ENCODE assay signal across 8 mouse cellular contexts in the genomic region with DNA sequence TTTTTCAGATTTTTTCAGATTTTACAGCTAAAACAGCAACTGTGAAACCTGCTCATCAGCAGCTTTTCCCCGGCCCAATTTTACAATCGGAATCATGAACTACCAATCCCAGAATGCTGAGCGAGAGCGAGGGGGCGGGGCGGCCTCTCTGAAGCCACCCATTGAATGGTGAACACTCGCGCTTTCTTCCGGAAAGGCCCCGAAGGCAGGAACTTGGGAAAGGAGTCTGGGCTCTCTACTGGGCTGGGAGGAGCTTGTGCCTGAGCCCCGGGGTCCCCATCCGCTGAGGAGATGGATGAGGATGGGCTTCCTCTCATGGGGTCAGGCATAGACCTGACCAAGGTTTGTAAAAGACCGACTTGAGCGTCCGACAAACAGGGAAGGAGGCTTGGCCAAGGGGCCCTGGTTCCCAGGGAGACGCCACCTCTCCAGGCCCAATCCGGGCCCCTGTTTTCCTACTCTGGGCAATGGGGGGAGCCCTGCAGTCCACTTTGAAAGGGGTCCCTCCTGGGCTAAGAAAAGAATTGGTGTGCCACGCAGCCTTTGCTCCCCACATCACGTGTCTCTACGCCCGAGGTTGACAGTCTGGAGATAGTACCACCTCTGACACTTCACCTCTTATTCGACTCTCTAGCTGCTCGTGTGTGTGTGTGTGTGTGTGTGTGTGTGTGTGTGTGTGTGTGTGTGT. TPM values are rescaled to one million over a fixed set of nuclear protein-coding genes. Genes with fewer than 3 reads are reported as not detected.
DNase-seq lines count a peak whose midpoint lies in the region; ATAC-seq lines count a peak whose summit lies in the region.

Gene Washc3, plus strand, starts transcription at position 143 of the 688 bp plus-strand sequence.

- H3K9me3 ChIP-seq in lung, embryonic 16.5 days (ENCODE audit: control insufficient read depth, low read length): no peaks in the 10 kb centered on the region

- peak within 1 kb of the TSS; percentile 78 for H3K4me2 ChIP-seq in lung, embryonic 16.5 days (ENCODE audit: low read depth, low read length)

- peak within 1 kb of the TSS; percentile 81 for H3K4me3 ChIP-seq in lung, embryonic 16.5 days (ENCODE audit: low read length)

- peak within 1 kb of the TSS; percentile 88 for H3K9ac ChIP-seq in lung, embryonic 16.5 days (ENCODE audit: low read length)

- ATAC-seq in hematopoietic stem cell, adult 5-6 weeks (replicated peaks in 1 of 2; ENCODE audit: insufficient read depth in 1 of 2, low FRiP score in 2 of 2, low TSS enrichment in 1 of 2, low read depth in 1 of 2, poor library complexity in 2 of 2, severe bottlenecking in 2 of 2): peak; percentile 97 to 98
- ATAC-seq in lung, embryonic 16.5 days (ENCODE audit: low read depth): peak; percentile 99

- H3K27ac ChIP-seq in lung, embryonic 16.5 days (ENCODE audit: low read length): peak within 1 kb of the TSS; percentile 66

- no peaks in the 10 kb centered on the region for H3K36me3 ChIP-seq in lung, embryonic 16.5 days (ENCODE audit: control insufficient read depth, insufficient read depth, low read length)

- no peaks in the 10 kb centered on the region for H3K27me3 ChIP-seq in lung, embryonic 16.5 days (ENCODE audit: control insufficient read depth, insufficient read depth, low read depth, low read length)

- under 1% methylated on average over 23 of the region's 23 CpGs for WGBS in lung, embryonic 16.5 days

- peaks cover 8% of the 10 kb centered on the region for H3K4me1 ChIP-seq in lung, embryonic 16.5 days (replicated peaks; ENCODE audit: control insufficient read depth, insufficient read depth, low read length)

- DNase-seq in MEL-GATA-1-ER (ENCODE audit: extremely low read depth, low read depth): peak; percentile 83
- DNase-seq in cerebellum, adult 8-10 months: peak; percentile 86
- peak; percentile 89 for DNase-seq in forelimb bud, embryonic 11.5 days (ENCODE audit: low read depth, low spot score)
- peak; percentile 79 for DNase-seq in layer of hippocampus, adult 9-10 months (ENCODE audit: low spot score)
- peak; percentile 72 for DNase-seq in ovary, postnatal 10 days (ENCODE audit: low spot score)
- DNase-seq in thymus, postnatal 10 days (ENCODE audit: low spot score in 2 of 2): peak; percentile 87 to 89

RNA-seq across cellular contexts. Expression of gene Washc3, which starts in this region (rescaled TPM):
- 59.0 and 64.4 TPM in 2 replicates for total RNA-seq in hematopoietic stem cell, adult 5-6 weeks (2017)
- 60.4 and 71.0 TPM in 2 replicates for polyA plus RNA-seq in lung, embryonic 16.5 days (2015; fragmentation: Nextera tagmentation; extraction: Ambion mirVana)

Comparison
In these comparisons a context has a peak if more than half of its experiments do, and no peak if none do; other contexts are left out.
1. Peak in every context shown above with its lines: DNase-seq, ATAC-seq, H3K4me3 ChIP-seq and H3K27ac ChIP-seq.